Mouse (Mus musculus) megakaryocyte, embryonic 14.5 days (primary cell): ENCODE results near the gene Pigr. TPM values are rescaled to one million over a fixed set of nuclear protein-coding genes. Genes with fewer than 3 reads are reported as not detected.
A peak's percentile ranks its signal among the peaks of the same experiment; 100 is the strongest.

Source experiments
- H3K27me3 ChIP-seq: replicated peaks from 2 replicates; pipeline ENCODE3; 2012; ENCODE audit warnings: inconsistent platforms
- H3K36me3 ChIP-seq: replicated peaks from 2 replicates; pipeline ENCODE3; 2012; ENCODE audit warnings: low read length, inconsistent platforms, mixed read lengths
- H3K4me1 ChIP-seq: 2 replicates; pipeline ENCODE4 v1.6.1; 2012; ENCODE audit warnings: inconsistent platforms
- H3K4me3 ChIP-seq: replicated peaks from 2 replicates; pipeline ENCODE3; 2012; ENCODE audit warnings: moderate library complexity, mild to moderate bottlenecking, inconsistent platforms
- H3K9me3 ChIP-seq: 2 replicates; pipeline ENCODE4 v1.6.1; 2012; ENCODE audit warnings: inconsistent platforms
- FLI1 ChIP-seq: IDR thresholded peaks from 2 replicates; pipeline ENCODE4 v1.6.1; 2012; ENCODE audit warnings: low read length, inconsistent platforms, mixed read lengths
- GATA1 ChIP-seq: IDR thresholded peaks from 3 replicates; pipeline ENCODE4 v1.6.1; 2012; ENCODE audit warnings: mixed read lengths, low read length, inconsistent platforms, borderline replicate concordance
- polyA plus RNA-seq: library from polyadenylated mRNA; stranded (reverse); fragments of >175 nt; gene quantifications from 2 replicates; pipeline ENCODE4 v1.2.3, GENCODE M21; 2012; ENCODE audit warnings: low replicate concordance; ENCODE audit not compliant: insufficient read depth

The Pigr gene
- polyA plus RNA-seq, 1 experiment: not detected

- Histone ChIP-seq H3K9me3 (no peaks in the 10 kb centered on the region), H3K36me3 (no peaks in the 10 kb centered on the region), H3K4me1 (peaks cover 13% of the 10 kb centered on the region)
Observed at GRCm38 (mm10) chr1:130849530-130850214, 23.2 kb downstream of the Pigr start.

GRCm38 (mm10) chr1:130850405-130850804, 23.9 kb downstream of the Pigr start:
- TF ChIP-seq GATA1: no peak
- TF ChIP-seq FLI1: no peak
- Histone ChIP-seq H3K36me3 (no peaks in the 10 kb centered on the region), H3K9me3 (no peaks in the 10 kb centered on the region), H3K4me1 (peaks cover 13% of the 10 kb centered on the region), H3K4me3 (peak overlapping the region; percentile 48), H3K27me3 (peaks cover 35% of the 10 kb centered on the region)

More at GRCm38 (mm10) chr1:130849530-130850214, 23.2 kb downstream of the Pigr start:
- H3K27me3 ChIP-seq: peaks cover 34% of the 10 kb centered on the region
- TF ChIP-seq GATA1 (no peak), FLI1 (no peak)
- H3K4me3 ChIP-seq: no peak overlapping the region

GRCm38 (mm10) chr1:130854819-130855218, 28.3 kb downstream of the Pigr start:
- no peaks in the 10 kb centered on the region for H3K36me3 ChIP-seq
- peaks cover 13% of the 10 kb centered on the region for H3K27me3 ChIP-seq
- no peak overlapping the region for H3K4me3 ChIP-seq
- no peak for TF ChIP-seq GATA1
- no peak for TF ChIP-seq FLI1
- H3K9me3 ChIP-seq: no peaks in the 10 kb centered on the region
- H3K4me1 ChIP-seq: peaks cover 11% of the 10 kb centered on the region

GRCm38 (mm10) chr1:130855723-130856122, 29.2 kb downstream of the Pigr start:
- Histone ChIP-seq H3K4me3 (no peak overlapping the region), H3K36me3 (no peaks in the 10 kb centered on the region), H3K4me1 (peaks cover 2% of the 10 kb centered on the region), H3K9me3 (no peaks in the 10 kb centered on the region), H3K27me3 (peaks cover 10% of the 10 kb centered on the region)
- TF ChIP-seq GATA1 (no peak), FLI1 (no peak)

- H3K4me1 ChIP-seq: no peaks in the 10 kb centered on the region
- no peak for TF ChIP-seq GATA1
- no peak for TF ChIP-seq FLI1
Observed at GRCm38 (mm10) chr1:130857456-130857855, 31.0 kb downstream of the Pigr start.

GRCm38 (mm10) chr1:130864238-130864637, 37.8 kb downstream of the Pigr start:
- Histone ChIP-seq H3K9me3 (0 out of 2 replicates have a peak, but pooled peaks cover 5% of the 10 kb centered on the region), H3K4me1 (peaks cover 5% of the 10 kb centered on the region), H3K36me3 (no peaks in the 10 kb centered on the region), H3K27me3 (peaks cover 6% of the 10 kb centered on the region), H3K4me3 (peak overlapping the region; percentile 33)
- no peak for TF ChIP-seq FLI1
- no peak for TF ChIP-seq GATA1

More at GRCm38 (mm10) chr1:130857456-130857855, 31.0 kb downstream of the Pigr start:
- H3K4me3 ChIP-seq: no peak overlapping the region
- H3K9me3 ChIP-seq: no peaks in the 10 kb centered on the region
- H3K27me3 ChIP-seq: peaks cover 9% of the 10 kb centered on the region
- no peaks in the 10 kb centered on the region for H3K36me3 ChIP-seq

GRCm38 (mm10) chr1:130864741-130865140, 38.3 kb downstream of the Pigr start:
- no peak overlapping the region for H3K4me3 ChIP-seq
- TF ChIP-seq GATA1 (no peak), FLI1 (no peak)
- 0 out of 2 replicates have a peak, but pooled peaks cover 5% of the 10 kb centered on the region for H3K9me3 ChIP-seq
- H3K36me3 ChIP-seq: no peaks in the 10 kb centered on the region
- H3K27me3 ChIP-seq: peaks cover 6% of the 10 kb centered on the region
- H3K4me1 ChIP-seq: peaks cover 5% of the 10 kb centered on the region

GRCm38 (mm10) chr1:130865541-130866221, 39.2 kb downstream of the Pigr start, which contains the start of gene Fcmr:
Gene Fcmr (plus strand): TSS chr1:130865669.
- H3K9me3 ChIP-seq: 0 out of 2 replicates have a peak, but pooled peaks cover 5% of the 10 kb centered on the region
- H3K27me3 ChIP-seq: peaks cover 8% of the 10 kb centered on the region
- no peak within 1 kb of the TSS for H3K4me3 ChIP-seq
- H3K36me3 ChIP-seq: no peaks in the 10 kb centered on the region
- peaks cover 5% of the 10 kb centered on the region for H3K4me1 ChIP-seq
- TF ChIP-seq FLI1 (no peak), GATA1 (no peak)

GRCm38 (mm10) chr1:130872912-130873311, 46.4 kb downstream of the Pigr start:
- no peak for TF ChIP-seq FLI1
- no peak for TF ChIP-seq GATA1
- Histone ChIP-seq H3K4me3 (no peak overlapping the region), H3K4me1 (peaks cover 5% of the 10 kb centered on the region), H3K27me3 (peaks cover 27% of the 10 kb centered on the region), H3K9me3 (0 out of 2 replicates have a peak, but pooled peaks cover 5% of the 10 kb centered on the region), H3K36me3 (no peaks in the 10 kb centered on the region)

GRCm38 (mm10) chr1:130875139-130875538, 48.7 kb downstream of the Pigr start:
- 0 out of 2 replicates have a peak, but pooled peaks cover 5% of the 10 kb centered on the region for H3K9me3 ChIP-seq
- no peak overlapping the region for H3K4me3 ChIP-seq
- H3K4me1 ChIP-seq: peaks cover 15% of the 10 kb centered on the region
- no peaks in the 10 kb centered on the region for H3K36me3 ChIP-seq
- TF ChIP-seq FLI1 (no peak), GATA1 (no peak)
- peaks cover 45% of the 10 kb centered on the region for H3K27me3 ChIP-seq
